Mouse (Mus musculus) erythroblast, embryonic 14.5 days (primary cell): ENCODE measurements around the gene Taf6l. TPM values are rescaled to one million over a fixed set of nuclear protein-coding genes. Genes with fewer than 3 reads are reported as not detected.

Experiments used
- H3K27me3 ChIP-seq: 2 replicates; pipeline ENCODE4 v1.6.1; 2012; ENCODE audit warnings: inconsistent platforms; ENCODE audit not compliant: control insufficient read depth
- H3K36me3 ChIP-seq: 2 replicates; pipeline ENCODE4 v1.6.1; 2012; ENCODE audit warnings: mild to moderate bottlenecking, inconsistent platforms; ENCODE audit not compliant: control insufficient read depth
- H3K4me1 ChIP-seq: 2 replicates; pipeline ENCODE4 v1.6.1; 2012; ENCODE audit warnings: inconsistent platforms; ENCODE audit not compliant: control insufficient read depth
- H3K4me3 ChIP-seq: replicated peaks from 2 replicates; pipeline ENCODE3; 2012; ENCODE audit warnings: moderate library complexity, mild to moderate bottlenecking, inconsistent platforms
- H3K9me3 ChIP-seq: 2 replicates; pipeline ENCODE4 v1.6.1; 2012; ENCODE audit warnings: low read length, inconsistent platforms, mixed read lengths; ENCODE audit not compliant: control insufficient read depth
- GATA1 ChIP-seq: IDR thresholded peaks from 2 replicates; pipeline ENCODE4 v1.6.1; 2012; ENCODE audit warnings: low read length, inconsistent platforms, mixed read lengths
- TAL1 ChIP-seq: IDR thresholded peaks from 3 replicates; pipeline ENCODE4 v1.6.1; 2012; ENCODE audit warnings: low read length, inconsistent platforms, mixed read lengths
- polyA plus RNA-seq: library from polyadenylated mRNA; stranded (reverse); fragments of >175 nt; gene quantifications from 2 replicates; pipeline ENCODE4 v1.2.3, GENCODE M21; 2012

Taf6l gene
- polyA plus RNA-seq, 1 experiment, result 4.7 TPM

DNA sequence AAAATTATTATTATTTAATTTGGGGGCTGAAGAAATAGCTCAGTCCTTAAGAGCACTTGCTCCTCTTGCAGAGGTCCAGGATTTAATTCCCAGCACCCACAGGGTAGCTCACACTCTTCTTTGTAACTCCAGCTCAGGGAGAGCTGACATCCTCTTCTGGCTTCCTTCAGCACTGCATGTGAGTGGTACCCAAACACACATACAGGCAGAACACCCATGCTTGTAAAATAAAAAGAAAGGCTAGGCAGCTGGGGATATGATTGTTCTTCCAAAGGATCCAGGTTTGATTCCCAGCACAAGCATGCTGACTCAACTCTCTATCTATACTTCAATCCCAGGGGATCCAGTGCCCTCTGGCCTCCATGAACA lies 12.7 kb upstream of the Taf6l start:
- Histone ChIP-seq H3K4me3 (peak overlapping the region; percentile 92), H3K27me3 (no peaks in the 10 kb centered on the region), H3K4me1 (peaks cover 65% of the 10 kb centered on the region), H3K9me3 (no peaks in the 10 kb centered on the region), H3K36me3 (peaks cover 30% of the 10 kb centered on the region)
- TF ChIP-seq GATA1 (no peak), TAL1 (no peak)

DNA sequence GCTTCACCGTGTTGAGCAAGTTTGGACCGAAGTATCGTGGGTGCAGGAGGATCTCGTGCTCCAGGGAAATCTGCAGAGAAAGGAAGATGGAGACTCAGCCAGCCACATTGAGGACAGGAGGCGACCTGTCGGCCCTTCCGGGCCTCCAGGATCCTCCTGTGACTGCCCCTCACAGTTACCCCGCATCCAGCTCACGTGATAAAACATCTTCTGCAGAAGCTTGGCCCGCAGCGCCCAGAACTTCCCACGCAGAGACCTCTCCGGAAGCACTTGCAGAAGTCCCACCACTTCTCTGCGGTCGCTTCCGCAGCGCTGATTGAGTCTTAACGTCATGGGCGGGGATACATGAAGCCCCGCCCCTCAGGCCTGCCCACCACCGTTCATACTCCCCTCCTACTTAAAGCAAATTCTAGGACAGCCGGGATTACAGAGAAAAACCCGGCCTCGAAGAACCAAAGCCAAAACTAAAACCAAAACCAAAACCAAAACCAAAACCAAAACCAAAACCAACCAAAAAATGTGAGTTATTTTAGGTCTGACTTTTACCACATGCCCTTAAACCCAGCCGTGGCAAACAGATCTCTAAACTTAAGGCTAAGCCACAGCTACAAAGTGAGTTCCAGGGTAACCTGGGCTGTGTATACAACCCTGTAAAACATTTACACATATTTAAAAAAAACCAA lies 12.2 kb upstream of the Taf6l start, which contains the start of gene Polr2g:
Polr2g (minus strand) TSS at position 314 of the 683 bp plus-strand sequence.
- Histone ChIP-seq H3K4me1 (peaks cover 60% of the 10 kb centered on the region), H3K4me3 (peak within 1 kb of the TSS; percentile 92), H3K27me3 (no peaks in the 10 kb centered on the region)

DNA sequence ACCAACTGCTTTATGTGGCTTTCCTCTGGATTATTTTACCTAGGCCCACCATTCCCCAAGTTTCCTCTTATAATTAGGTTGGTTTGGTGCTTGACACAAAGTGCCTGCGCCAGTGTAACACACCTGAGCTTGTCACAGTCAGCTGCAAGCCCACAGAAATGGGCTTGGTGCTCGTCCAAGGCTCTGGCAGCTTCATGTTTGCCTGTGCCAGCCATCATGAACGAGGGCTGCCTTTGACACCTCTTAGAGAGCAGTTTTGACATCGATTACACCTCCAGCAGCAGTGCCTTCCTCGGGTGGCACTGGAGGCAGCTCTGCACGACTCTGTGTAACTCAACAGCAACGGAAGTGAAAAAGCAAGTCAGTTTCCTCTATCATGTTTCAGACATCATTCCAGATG lies 4.0 kb upstream of the Taf6l start:
- TF ChIP-seq TAL1, result no peak
- no peak for TF ChIP-seq GATA1

More for the DNA sequence above, 12.2 kb upstream of the Taf6l start, which contains the start of gene Polr2g:
- Histone ChIP-seq H3K9me3 (peaks cover 2% of the 10 kb centered on the region), H3K36me3 (peaks cover 31% of the 10 kb centered on the region)
- no peak for TF ChIP-seq TAL1
- no peak for TF ChIP-seq GATA1

GRCm38 (mm10) chr19:8789171-8789570 lies 3.0 kb upstream of the Taf6l start:
- no peak for TF ChIP-seq TAL1
- TF ChIP-seq GATA1, result no peak
- no peaks in the 10 kb centered on the region for H3K27me3 ChIP-seq
- H3K9me3 ChIP-seq, result peaks cover 6% of the 10 kb centered on the region
- H3K36me3 ChIP-seq, result peaks cover 34% of the 10 kb centered on the region
- H3K4me3 ChIP-seq, result no peak overlapping the region
- H3K4me1 ChIP-seq, result peaks cover 29% of the 10 kb centered on the region

More for the DNA sequence above, 4.0 kb upstream of the Taf6l start:
- H3K36me3 ChIP-seq, result peaks cover 42% of the 10 kb centered on the region
- H3K4me3 ChIP-seq, result no peak overlapping the region
- peaks cover 6% of the 10 kb centered on the region for H3K9me3 ChIP-seq
- peaks cover 24% of the 10 kb centered on the region for H3K4me1 ChIP-seq
- no peaks in the 10 kb centered on the region for H3K27me3 ChIP-seq

DNA sequence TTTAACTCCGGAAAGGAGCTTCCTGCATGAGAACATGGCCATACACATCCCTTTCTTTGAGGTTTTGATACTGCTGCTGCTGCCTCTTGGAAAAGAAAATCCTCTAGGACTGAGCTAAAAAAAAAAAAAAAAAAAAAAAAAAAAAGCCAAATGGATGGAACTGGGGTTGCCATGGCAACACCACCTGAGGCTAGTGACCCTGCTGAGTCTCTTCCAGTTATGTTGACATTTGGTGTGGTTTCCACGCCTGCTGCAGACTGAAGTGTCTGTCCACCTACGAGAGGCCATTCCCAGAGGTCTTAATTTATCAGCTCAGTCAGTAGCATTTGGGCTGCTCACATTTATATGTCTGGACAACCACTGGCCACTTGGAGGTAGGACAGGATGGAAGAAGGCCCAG lies 2.3 kb upstream of the Taf6l start:
- H3K4me1 ChIP-seq, result peaks cover 31% of the 10 kb centered on the region
- peaks cover 6% of the 10 kb centered on the region for H3K9me3 ChIP-seq
- TF ChIP-seq GATA1 (no peak), TAL1 (peak; percentile 21; the same call in 1 of the 3 replicates)
- H3K36me3 ChIP-seq, result peaks cover 34% of the 10 kb centered on the region
- H3K4me3 ChIP-seq, result no peak overlapping the region
- H3K27me3 ChIP-seq, result no peaks in the 10 kb centered on the region

GRCm38 (mm10) chr19:8774951-8775421 lies 11.2 kb downstream of the Taf6l start:
- TF ChIP-seq GATA1, result no peak
- TF ChIP-seq TAL1, result no peak
- Histone ChIP-seq H3K36me3 (peaks cover 73% of the 10 kb centered on the region), H3K4me3 (peak overlapping the region; percentile 91), H3K9me3 (no peaks in the 10 kb centered on the region), H3K4me1 (peaks cover 55% of the 10 kb centered on the region), H3K27me3 (no peaks in the 10 kb centered on the region)

DNA sequence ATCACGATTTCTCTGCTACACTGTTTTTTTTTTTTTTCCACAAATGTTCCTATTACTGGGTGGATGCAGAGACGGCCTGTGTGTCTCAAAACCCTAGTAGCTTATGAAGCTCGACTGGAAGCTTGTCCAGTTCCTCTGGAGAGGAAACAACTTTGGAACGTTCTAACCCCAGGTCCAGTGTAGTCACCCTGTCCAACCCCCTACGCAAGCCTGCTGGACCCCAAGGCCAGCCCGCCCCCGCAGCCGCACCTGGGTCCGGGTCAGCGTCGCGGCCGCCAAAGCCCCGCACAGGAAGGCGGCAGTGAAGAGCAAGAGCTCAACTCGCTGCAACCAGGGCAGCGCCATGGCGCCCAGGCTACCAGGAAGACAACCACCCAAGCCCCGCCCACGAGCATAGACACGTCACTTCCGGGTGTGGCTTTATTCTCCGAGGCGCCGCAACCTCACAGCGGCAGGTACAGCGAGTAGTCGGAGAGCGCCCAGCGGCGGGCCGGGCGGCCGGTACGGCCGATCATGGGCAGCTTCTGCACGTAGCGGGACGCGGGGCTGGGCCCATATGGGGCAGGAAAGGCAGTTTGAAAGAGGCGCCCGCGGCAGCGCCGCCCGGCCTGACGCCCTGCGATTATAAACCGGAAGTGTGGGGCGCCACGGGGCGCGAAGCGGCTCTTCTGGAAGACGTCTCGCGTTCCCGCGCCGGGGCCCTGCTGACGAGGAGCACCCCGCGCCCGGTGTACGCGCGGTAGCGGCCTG lies 12.0 kb downstream of the Taf6l start, which contains the start of gene Tmem179b:
Tmem179b (minus strand) TSS at position 382 of the 750 bp plus-strand sequence.
- no peaks in the 10 kb centered on the region for H3K27me3 ChIP-seq
- H3K4me1 ChIP-seq, result peaks cover 55% of the 10 kb centered on the region
- TF ChIP-seq GATA1 (no peak), TAL1 (no peak)
- peak within 1 kb of the TSS; percentile 91 for H3K4me3 ChIP-seq
- H3K9me3 ChIP-seq, result no peaks in the 10 kb centered on the region
- H3K36me3 ChIP-seq, result peaks cover 75% of the 10 kb centered on the region

- Histone ChIP-seq H3K36me3 (peaks cover 78% of the 10 kb centered on the region), H3K4me1 (peaks cover 55% of the 10 kb centered on the region)
Observed at GRCm38 (mm10) chr19:8773409-8773808, 12.8 kb downstream of the Taf6l start.

GRCm38 (mm10) chr19:8772996-8773395 lies 13.2 kb downstream of the Taf6l start:
- Histone ChIP-seq H3K9me3 (no peaks in the 10 kb centered on the region), H3K36me3 (peaks cover 78% of the 10 kb centered on the region), H3K4me3 (peak overlapping the region; percentile 91), H3K27me3 (no peaks in the 10 kb centered on the region), H3K4me1 (peaks cover 55% of the 10 kb centered on the region)
- TF ChIP-seq TAL1 (0 out of 3 replicates have a peak, but pooled peaks have one; percentile 16), GATA1 (no peak; the same call in 1 of the 2 replicates)

More at GRCm38 (mm10) chr19:8773409-8773808, 12.8 kb downstream of the Taf6l start:
- Histone ChIP-seq H3K9me3 (no peaks in the 10 kb centered on the region), H3K4me3 (peak overlapping the region; percentile 91), H3K27me3 (no peaks in the 10 kb centered on the region)
- TF ChIP-seq TAL1, result no peak
- no peak for TF ChIP-seq GATA1
